Mouse (Mus musculus) liver, postnatal 0 days (tissue): ENCODE data around the gene Vcp.

Experiments
- CTCF ChIP-seq: sonication (generic); IDR thresholded peaks from 2 replicates; pipeline ENCODE4 v1.5.1; 2016; ENCODE audit warnings: antibody characterized with exemption, low read depth
- EP300 ChIP-seq: IDR thresholded peaks from 2 replicates; pipeline ENCODE4 v1.6.1; 2016; ENCODE audit warnings: antibody characterized with exemption, low read depth, mild to moderate bottlenecking

GRCm38 (mm10) chr4:43029121-43029520 lies 28.8 kb upstream of the Vcp start:
- TF ChIP-seq CTCF (no peak), EP300 (no peak)
